Mouse (Mus musculus): ENCODE results near the gene Dbn1. TPM values are rescaled to one million over a fixed set of nuclear protein-coding genes. Genes with fewer than 3 reads are reported as not detected.
A peak's percentile ranks its signal among the peaks of the same experiment; 100 is the strongest.

The Dbn1 gene
- polyA plus RNA-seq, 1 experiment from 2014 or later: 64.9 TPM

- no peak for DNase-seq (ENCODE audit: low spot score)
- WGBS: 15% methylated on average over 14 of the region's 14 CpGs
- Histone ChIP-seq H3K4me2 (peak overlapping the region; percentile 76), H3K27ac (ENCODE audit: low read depth, low read length) (no peak overlapping the region), H3K4me1 (replicated peaks; ENCODE audit: control insufficient read depth, insufficient read depth, low read length) (peaks cover 17% of the 10 kb centered on the region), H3K4me3 (ENCODE audit: low read depth, low read length) (peak overlapping the region; percentile 53), H3K9me3 (ENCODE audit: control insufficient read depth, low read length) (no peaks in the 10 kb centered on the region), H3K9ac (ENCODE audit: low read depth, low read length) (no peak overlapping the region), H3K36me3 (ENCODE audit: control insufficient read depth, insufficient read depth, low read length) (peaks cover 16% of the 10 kb centered on the region), H3K27me3 (replicated peaks; ENCODE audit: control insufficient read depth, insufficient read depth, low read length) (peaks cover 32% of the 10 kb centered on the region)
- no peak for ATAC-seq (replicated peaks; ENCODE audit: low FRiP score)
Observed at GRCm38 (mm10) chr13:55463399-55464026, 24.4 kb downstream of the Dbn1 start.

DNA sequence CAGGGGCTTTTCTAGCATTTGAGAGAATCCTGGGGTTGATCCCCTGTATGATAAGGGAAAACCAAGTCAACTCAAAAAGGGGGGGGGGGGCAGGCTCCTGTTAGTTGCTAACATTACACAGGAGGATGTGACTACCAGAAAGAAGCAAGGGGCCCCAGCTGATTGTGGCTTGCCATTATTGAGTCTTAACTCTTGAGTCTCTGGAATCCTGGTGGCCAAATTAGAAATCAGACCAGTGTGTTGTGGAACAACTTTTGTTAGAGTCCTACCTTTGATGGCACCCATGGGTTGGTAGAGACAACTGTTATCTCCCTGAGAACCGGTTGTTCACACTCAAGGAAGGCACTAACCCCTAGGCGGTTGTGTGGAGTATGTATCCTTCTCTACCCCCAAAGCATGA is 24.9 kb downstream of the Dbn1 start:
- no peak overlapping the region for H3K4me3 ChIP-seq (ENCODE audit: low read depth, low read length)
- H3K9ac ChIP-seq (ENCODE audit: low read depth, low read length): no peak overlapping the region
- H3K27me3 ChIP-seq (replicated peaks; ENCODE audit: control insufficient read depth, insufficient read depth, low read length): peaks cover 29% of the 10 kb centered on the region
- H3K4me2 ChIP-seq: no peak overlapping the region
- peaks cover 20% of the 10 kb centered on the region for H3K36me3 ChIP-seq (ENCODE audit: control insufficient read depth, insufficient read depth, low read length)
- DNase-seq (ENCODE audit: low spot score) (no peak), ATAC-seq (replicated peaks; ENCODE audit: low FRiP score) (no peak)
- no peaks in the 10 kb centered on the region for H3K9me3 ChIP-seq (ENCODE audit: control insufficient read depth, low read length)
- H3K27ac ChIP-seq (ENCODE audit: low read depth, low read length): no peak overlapping the region
- peaks cover 17% of the 10 kb centered on the region for H3K4me1 ChIP-seq (replicated peaks; ENCODE audit: control insufficient read depth, insufficient read depth, low read length)
- WGBS: 41% methylated on average over 2 of the region's 2 CpGs

DNA sequence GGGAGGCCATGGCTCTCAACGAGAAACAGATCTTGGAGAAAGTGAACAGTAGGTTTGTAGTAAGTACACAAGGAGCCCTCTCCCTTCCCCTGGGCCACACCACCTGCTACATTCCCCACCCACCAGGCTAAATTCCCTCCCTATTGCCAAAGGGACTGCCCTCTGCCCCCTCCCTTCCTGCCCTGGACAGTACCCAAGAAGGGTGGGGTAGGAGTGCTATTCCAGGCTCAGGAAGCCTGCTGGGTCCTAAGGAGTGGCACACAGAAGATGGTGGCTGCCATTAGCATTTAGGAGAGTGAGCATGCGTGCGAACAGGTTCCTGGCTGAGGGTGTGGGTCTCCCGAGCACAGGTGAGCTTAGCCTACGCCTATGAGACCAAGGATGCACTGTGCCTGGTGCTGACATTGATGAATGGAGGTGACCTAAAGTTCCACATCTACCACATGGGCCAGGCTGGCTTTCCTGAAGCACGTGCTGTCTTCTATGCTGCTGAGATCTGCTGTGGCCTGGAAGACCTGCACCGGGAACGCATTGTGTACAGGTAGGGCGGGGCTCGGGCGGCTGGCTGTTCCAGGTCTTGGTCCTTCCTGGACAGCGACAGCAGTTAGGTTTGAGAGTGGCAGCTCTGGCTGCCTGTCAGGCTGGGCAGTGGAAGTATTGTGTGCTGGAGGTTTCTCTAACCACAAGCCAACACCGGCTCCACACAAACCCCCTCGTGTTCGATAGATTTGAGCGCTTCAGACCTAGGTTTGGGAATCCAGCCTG is 35.9 kb downstream of the Dbn1 start:
- DNase-seq (ENCODE audit: low spot score) (no peak), ATAC-seq (replicated peaks; ENCODE audit: low FRiP score) (no peak)
- Histone ChIP-seq H3K27ac (ENCODE audit: low read depth, low read length) (no peak overlapping the region), H3K27me3 (replicated peaks; ENCODE audit: control insufficient read depth, insufficient read depth, low read length) (no peaks in the 10 kb centered on the region), H3K4me3 (ENCODE audit: low read depth, low read length) (no peak overlapping the region), H3K4me1 (replicated peaks; ENCODE audit: control insufficient read depth, insufficient read depth, low read length) (peaks cover 22% of the 10 kb centered on the region), H3K9me3 (ENCODE audit: control insufficient read depth, low read length) (no peaks in the 10 kb centered on the region), H3K36me3 (ENCODE audit: control insufficient read depth, insufficient read depth, low read length) (peaks cover 46% of the 10 kb centered on the region), H3K9ac (ENCODE audit: low read depth, low read length) (no peak overlapping the region), H3K4me2 (no peak overlapping the region)
- WGBS: 91% methylated on average over 16 of the region's 16 CpGs

DNA sequence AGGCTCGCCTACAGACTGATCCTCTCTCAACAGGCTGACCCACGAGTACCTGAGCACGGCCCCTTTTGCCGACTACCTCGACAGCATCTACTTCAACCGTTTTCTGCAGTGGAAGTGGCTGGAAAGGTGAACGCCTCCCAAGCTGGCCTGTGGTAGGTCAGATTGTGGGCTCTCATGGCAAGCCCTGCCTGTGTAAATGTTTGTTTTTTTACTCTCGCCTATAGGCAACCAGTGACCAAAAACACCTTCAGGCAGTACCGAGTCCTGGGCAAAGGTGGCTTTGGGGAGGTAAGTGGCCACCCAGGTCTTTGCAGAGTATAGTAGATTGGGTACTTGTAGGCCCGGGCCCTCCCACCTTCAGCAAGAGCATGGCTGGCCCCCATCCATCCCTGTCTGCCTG is 36.6 kb downstream of the Dbn1 start:
- H3K4me1 ChIP-seq (replicated peaks; ENCODE audit: control insufficient read depth, insufficient read depth, low read length): peaks cover 29% of the 10 kb centered on the region
- no peak overlapping the region for H3K4me2 ChIP-seq
- no peaks in the 10 kb centered on the region for H3K27me3 ChIP-seq (replicated peaks; ENCODE audit: control insufficient read depth, insufficient read depth, low read length)
- no peak overlapping the region for H3K4me3 ChIP-seq (ENCODE audit: low read depth, low read length)
- DNase-seq (ENCODE audit: low spot score): no peak
- 86% methylated on average over 10 of the region's 10 CpGs for WGBS
- H3K9me3 ChIP-seq (ENCODE audit: control insufficient read depth, low read length): no peaks in the 10 kb centered on the region
- H3K27ac ChIP-seq (ENCODE audit: low read depth, low read length): no peak overlapping the region
- no peak for ATAC-seq (replicated peaks; ENCODE audit: low FRiP score)
- H3K9ac ChIP-seq (ENCODE audit: low read depth, low read length): no peak overlapping the region
- peaks cover 43% of the 10 kb centered on the region for H3K36me3 ChIP-seq (ENCODE audit: control insufficient read depth, insufficient read depth, low read length)

- 90% methylated on average over 11 of the region's 11 CpGs for WGBS
- peaks cover 39% of the 10 kb centered on the region for H3K36me3 ChIP-seq (ENCODE audit: control insufficient read depth, insufficient read depth, low read length)
Observed at GRCm38 (mm10) chr13:55450511-55450980, 37.4 kb downstream of the Dbn1 start.

DNA sequence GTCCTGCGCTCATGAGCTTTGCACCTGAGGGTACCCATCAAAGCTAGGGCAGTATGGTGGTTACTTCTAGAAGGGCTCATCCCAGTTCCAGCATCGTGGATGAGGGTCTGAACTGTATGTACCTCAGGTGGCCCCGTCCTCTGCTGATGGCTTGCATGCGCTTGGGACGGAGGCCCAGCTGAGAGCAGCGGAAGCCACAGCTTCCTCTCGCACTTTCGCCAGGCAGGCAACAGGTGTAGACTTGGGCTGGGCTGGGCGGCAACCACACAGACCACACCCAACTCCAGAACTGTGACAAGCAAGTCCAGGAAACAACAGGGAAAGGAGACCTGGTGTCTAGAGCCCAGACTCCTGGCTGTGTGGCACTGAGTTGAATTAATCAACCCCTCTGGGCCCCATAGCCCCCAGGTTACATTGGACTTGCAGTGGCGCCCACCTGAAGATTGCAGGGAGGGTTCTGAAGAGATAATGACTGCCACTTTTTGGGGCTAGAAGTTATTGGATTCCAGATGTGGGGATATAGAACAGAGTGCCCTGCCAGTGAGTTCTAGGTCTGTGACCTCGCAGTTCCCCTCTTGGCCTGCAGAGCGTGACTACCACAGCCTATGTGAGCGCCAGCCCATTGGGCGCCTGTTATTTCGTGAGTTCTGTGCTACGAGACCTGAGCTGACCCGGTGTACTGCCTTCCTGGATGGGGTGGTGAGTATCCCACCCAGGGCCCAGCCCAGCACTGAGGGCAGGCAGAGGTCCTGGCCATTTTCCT is 38.1 kb downstream of the Dbn1 start:
- H3K9ac ChIP-seq (ENCODE audit: low read depth, low read length): no peak overlapping the region

More at GRCm38 (mm10) chr13:55450511-55450980, 37.4 kb downstream of the Dbn1 start:
- ATAC-seq (replicated peaks; ENCODE audit: low FRiP score): no peak
- H3K9ac ChIP-seq (ENCODE audit: low read depth, low read length): no peak overlapping the region
- H3K4me2 ChIP-seq: no peak overlapping the region
- peaks cover 34% of the 10 kb centered on the region for H3K4me1 ChIP-seq (replicated peaks; ENCODE audit: control insufficient read depth, insufficient read depth, low read length)
- no peaks in the 10 kb centered on the region for H3K27me3 ChIP-seq (replicated peaks; ENCODE audit: control insufficient read depth, insufficient read depth, low read length)
- no peak for DNase-seq (ENCODE audit: low spot score)
- no peak overlapping the region for H3K27ac ChIP-seq (ENCODE audit: low read depth, low read length)
- H3K9me3 ChIP-seq (ENCODE audit: control insufficient read depth, low read length): no peaks in the 10 kb centered on the region
- no peak overlapping the region for H3K4me3 ChIP-seq (ENCODE audit: low read depth, low read length)

DNA sequence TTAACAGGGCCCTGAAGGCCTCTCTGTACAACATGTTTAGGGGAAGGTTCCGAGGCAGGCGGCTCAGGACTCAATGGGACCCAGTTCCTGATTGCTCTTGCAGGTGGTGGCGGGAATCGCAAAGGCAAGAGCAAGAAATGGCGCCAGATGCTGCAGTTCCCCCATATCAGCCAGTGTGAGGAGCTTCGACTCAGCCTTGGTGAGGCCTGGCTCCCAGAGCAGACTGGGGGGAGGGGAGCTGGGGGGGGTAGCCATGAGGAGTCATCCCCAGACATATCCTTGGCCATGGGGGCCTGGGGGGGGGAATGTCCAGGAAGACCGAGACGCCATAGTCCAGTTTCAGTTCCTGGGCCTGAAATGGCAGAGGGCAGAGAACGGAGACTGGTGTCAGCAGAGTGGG is 38.7 kb downstream of the Dbn1 start:
- ATAC-seq (replicated peaks; ENCODE audit: low FRiP score) (no peak), DNase-seq (ENCODE audit: low spot score) (no peak)
- Histone ChIP-seq H3K4me1 (replicated peaks; ENCODE audit: control insufficient read depth, insufficient read depth, low read length) (peaks cover 34% of the 10 kb centered on the region), H3K4me2 (no peak overlapping the region), H3K9me3 (ENCODE audit: control insufficient read depth, low read length) (no peaks in the 10 kb centered on the region), H3K27ac (ENCODE audit: low read depth, low read length) (no peak overlapping the region), H3K36me3 (ENCODE audit: control insufficient read depth, insufficient read depth, low read length) (peaks cover 38% of the 10 kb centered on the region), H3K9ac (ENCODE audit: low read depth, low read length) (no peak overlapping the region), H3K4me3 (ENCODE audit: low read depth, low read length) (no peak overlapping the region), H3K27me3 (replicated peaks; ENCODE audit: control insufficient read depth, insufficient read depth, low read length) (no peaks in the 10 kb centered on the region)
- WGBS: 82% methylated on average over 9 of the region's 9 CpGs

More for the DNA sequence above, 38.1 kb downstream of the Dbn1 start:
- no peak overlapping the region for H3K27ac ChIP-seq (ENCODE audit: low read depth, low read length)
- H3K4me1 ChIP-seq (replicated peaks; ENCODE audit: control insufficient read depth, insufficient read depth, low read length): peaks cover 34% of the 10 kb centered on the region
- H3K9me3 ChIP-seq (ENCODE audit: control insufficient read depth, low read length): no peaks in the 10 kb centered on the region
- WGBS: 82% methylated on average over 17 of the region's 17 CpGs
- H3K36me3 ChIP-seq (ENCODE audit: control insufficient read depth, insufficient read depth, low read length): peaks cover 39% of the 10 kb centered on the region
- no peak overlapping the region for H3K4me2 ChIP-seq
- no peak overlapping the region for H3K4me3 ChIP-seq (ENCODE audit: low read depth, low read length)
- ATAC-seq (replicated peaks; ENCODE audit: low FRiP score): no peak
- no peaks in the 10 kb centered on the region for H3K27me3 ChIP-seq (replicated peaks; ENCODE audit: control insufficient read depth, insufficient read depth, low read length)
- no peak for DNase-seq (ENCODE audit: low spot score)

GRCm38 (mm10) chr13:55448131-55448530 is 39.8 kb downstream of the Dbn1 start:
- peaks cover 30% of the 10 kb centered on the region for H3K36me3 ChIP-seq (ENCODE audit: control insufficient read depth, insufficient read depth, low read length)
- ATAC-seq (replicated peaks; ENCODE audit: low FRiP score) (no peak), DNase-seq (ENCODE audit: low spot score) (no peak)
- no peaks in the 10 kb centered on the region for H3K9me3 ChIP-seq (ENCODE audit: control insufficient read depth, low read length)
- H3K27me3 ChIP-seq (replicated peaks; ENCODE audit: control insufficient read depth, insufficient read depth, low read length): no peaks in the 10 kb centered on the region
- no peak overlapping the region for H3K4me3 ChIP-seq (ENCODE audit: low read depth, low read length)
- H3K9ac ChIP-seq (ENCODE audit: low read depth, low read length): no peak overlapping the region
- H3K27ac ChIP-seq (ENCODE audit: low read depth, low read length): no peak overlapping the region
- no peak overlapping the region for H3K4me2 ChIP-seq
- peaks cover 34% of the 10 kb centered on the region for H3K4me1 ChIP-seq (replicated peaks; ENCODE audit: control insufficient read depth, insufficient read depth, low read length)
- WGBS: 94% methylated on average over 5 of the region's 5 CpGs
